Mouse (Mus musculus) monocyte, adult 59 days (primary cell): ENCODE data around the gene Tmem11. TPM values are rescaled to one million over a fixed set of nuclear protein-coding genes. Genes with fewer than 3 reads are reported as not detected.

Experiments
- total RNA-seq, 2 experiments: library from RNA; stranded (reverse); gene quantifications; one replicate each; pipeline ENCODE4 v1.2.4; 2023

The Tmem11 gene
- 10 to 100 TPM; 24.8 to 26.0 TPM for total RNA-seq

GRCm38 (mm10) chr11:60878675-60879294 lies at the start of gene Tmem11:
TSS of gene Tmem11 (minus strand) at chr11:60879272.

GRCm38 (mm10) chr11:60914491-60914890 lies 35.4 kb upstream of the Tmem11 start, which contains the start of gene Natd1:
TSS of gene Natd1 (minus strand) at chr11:60914750.

GRCm38 (mm10) chr11:60830433-60831052 lies 48.5 kb downstream of the Tmem11 start, which contains the start of gene Dhrs7b:
TSS of gene Dhrs7b (plus strand) at chr11:60830631.

Other genes starting within 250 kb of the Tmem11 start
- 10 to 100 TPM; 23.9 to 25.6 TPM for gene Llgl1, start 179.5 kb downstream of the Tmem11 start, total RNA-seq
- 100 to 1,000 TPM; 266 to 269 TPM for gene Flii, start 152.0 kb downstream of the Tmem11 start, total RNA-seq
- gene Mief2, start 150.9 kb downstream of the Tmem11 start, total RNA-seq: 10 to 100 TPM in 1 of 2 experiments, 1 to 10 TPM in 1; 9.2 to 12.3 TPM
- gene Top3a, start 101.9 kb downstream of the Tmem11 start, total RNA-seq: 10 to 100 TPM; 14.8 to 15.6 TPM
- 10 to 100 TPM; 51.7 to 52.9 TPM for gene Smcr8, start 101.7 kb downstream of the Tmem11 start, total RNA-seq
- 1 to 10 TPM; 6.7 to 9.6 TPM for gene Shmt1, start 67.6 kb downstream of the Tmem11 start, total RNA-seq
- 10 to 100 TPM; 11.3 to 12.0 TPM for gene Dhrs7b, start 48.6 kb downstream of the Tmem11 start, total RNA-seq
- 10 to 100 TPM; 12.7 to 12.8 TPM for gene Natd1, start 35.5 kb upstream of the Tmem11 start, total RNA-seq
- gene Map2k3, start 52.8 kb upstream of the Tmem11 start, total RNA-seq: 10 to 100 TPM; 68.1 to 69.5 TPM
- gene Kcnj12, start 143.3 kb upstream of the Tmem11 start, total RNA-seq: not detected
- gene Tnfrsf13b, start 247.5 kb upstream of the Tmem11 start, total RNA-seq: 10 to 100 TPM; 40.9 to 43.2 TPM